Mouse (Mus musculus): ENCODE measurements around the gene Ptger2. TPM values are rescaled to one million over a fixed set of nuclear protein-coding genes. Genes with fewer than 3 reads are reported as not detected.

Gene Ptger2
- polyA plus RNA-seq, 1 experiment from 2014 or later = 0.10 TPM

- no peaks in the 10 kb centered on the region for H3K27me3 ChIP-seq (ENCODE audit: low read depth, poor library complexity, severe bottlenecking)
- no peak overlapping the region for H3K4me3 ChIP-seq
- no peaks in the 10 kb centered on the region for H3K9me3 ChIP-seq (replicated peaks)
- no peak overlapping the region for H3K27ac ChIP-seq
- H3K36me3 ChIP-seq = no peaks in the 10 kb centered on the region
- no peak for DNase-seq (ENCODE audit: low spot score)
- 88% methylated on average over 4 of the region's 4 CpGs for WGBS
- H3K4me1 ChIP-seq = no peaks in the 10 kb centered on the region
These were observed 17.8 kb downstream of the Ptger2 start for GRCm38 (mm10) chr14:45005698-45006283.

GRCm38 (mm10) chr14:45009242-45009641 is 21.2 kb downstream of the Ptger2 start:
- Histone ChIP-seq H3K9me3 (replicated peaks) (no peaks in the 10 kb centered on the region), H3K27me3 (ENCODE audit: low read depth, poor library complexity, severe bottlenecking) (no peaks in the 10 kb centered on the region), H3K27ac (no peak overlapping the region), H3K4me3 (no peak overlapping the region), H3K4me1 (no peaks in the 10 kb centered on the region), H3K36me3 (no peaks in the 10 kb centered on the region)
- 88% methylated on average over 1 of the region's 1 CpGs for WGBS
- DNase-seq (ENCODE audit: low spot score) = no peak

- no peaks in the 10 kb centered on the region for H3K9me3 ChIP-seq (replicated peaks)
- no peak overlapping the region for H3K4me3 ChIP-seq
- no peak overlapping the region for H3K27ac ChIP-seq
- H3K4me1 ChIP-seq = no peaks in the 10 kb centered on the region
- H3K36me3 ChIP-seq = no peaks in the 10 kb centered on the region
- WGBS = 81% methylated on average over 2 of the region's 2 CpGs
- H3K27me3 ChIP-seq (ENCODE audit: low read depth, poor library complexity, severe bottlenecking) = no peaks in the 10 kb centered on the region
- DNase-seq (ENCODE audit: low spot score) = no peak
These were observed 23.3 kb downstream of the Ptger2 start for GRCm38 (mm10) chr14:45011260-45011659.

GRCm38 (mm10) chr14:45011671-45012070 is 23.7 kb downstream of the Ptger2 start:
- WGBS = 82% methylated on average over 6 of the region's 6 CpGs

GRCm38 (mm10) chr14:45021551-45021950 is 33.6 kb downstream of the Ptger2 start:
- WGBS = 92% methylated on average over 3 of the region's 3 CpGs

More at GRCm38 (mm10) chr14:45011671-45012070, 23.7 kb downstream of the Ptger2 start:
- DNase-seq (ENCODE audit: low spot score) = no peak
- no peaks in the 10 kb centered on the region for H3K27me3 ChIP-seq (ENCODE audit: low read depth, poor library complexity, severe bottlenecking)
- H3K36me3 ChIP-seq = no peaks in the 10 kb centered on the region
- no peak overlapping the region for H3K27ac ChIP-seq
- H3K9me3 ChIP-seq (replicated peaks) = no peaks in the 10 kb centered on the region
- no peaks in the 10 kb centered on the region for H3K4me1 ChIP-seq
- H3K4me3 ChIP-seq = no peak overlapping the region

GRCm38 (mm10) chr14:45034293-45034692 is 46.3 kb downstream of the Ptger2 start:
- H3K36me3 ChIP-seq = no peaks in the 10 kb centered on the region
- DNase-seq (ENCODE audit: low spot score) = no peak
- H3K27ac ChIP-seq = no peak overlapping the region
- no peak overlapping the region for H3K4me3 ChIP-seq
- 80% methylated on average over 3 of the region's 3 CpGs for WGBS
- H3K9me3 ChIP-seq (replicated peaks) = no peaks in the 10 kb centered on the region
- no peaks in the 10 kb centered on the region for H3K4me1 ChIP-seq
- no peaks in the 10 kb centered on the region for H3K27me3 ChIP-seq (ENCODE audit: low read depth, poor library complexity, severe bottlenecking)

More at GRCm38 (mm10) chr14:45021551-45021950, 33.6 kb downstream of the Ptger2 start:
- Histone ChIP-seq H3K27ac (no peak overlapping the region), H3K27me3 (ENCODE audit: low read depth, poor library complexity, severe bottlenecking) (no peaks in the 10 kb centered on the region), H3K4me3 (no peak overlapping the region), H3K4me1 (no peaks in the 10 kb centered on the region), H3K36me3 (no peaks in the 10 kb centered on the region), H3K9me3 (replicated peaks) (no peaks in the 10 kb centered on the region)
- DNase-seq (ENCODE audit: low spot score) = no peak

GRCm38 (mm10) chr14:45036579-45036978 is 48.6 kb downstream of the Ptger2 start:
- no peaks in the 10 kb centered on the region for H3K9me3 ChIP-seq (replicated peaks)
- WGBS = 92% methylated on average over 1 of the region's 1 CpGs
- no peak for DNase-seq (ENCODE audit: low spot score)
- H3K27ac ChIP-seq = no peak overlapping the region
- H3K4me1 ChIP-seq = no peaks in the 10 kb centered on the region
- no peaks in the 10 kb centered on the region for H3K36me3 ChIP-seq
- H3K4me3 ChIP-seq = no peak overlapping the region
- no peaks in the 10 kb centered on the region for H3K27me3 ChIP-seq (ENCODE audit: low read depth, poor library complexity, severe bottlenecking)

GRCm38 (mm10) chr14:45038052-45038451 is 50.1 kb downstream of the Ptger2 start:
- Histone ChIP-seq H3K9me3 (replicated peaks) (no peaks in the 10 kb centered on the region), H3K36me3 (no peaks in the 10 kb centered on the region), H3K4me1 (no peaks in the 10 kb centered on the region), H3K27me3 (ENCODE audit: low read depth, poor library complexity, severe bottlenecking) (no peaks in the 10 kb centered on the region), H3K27ac (no peak overlapping the region), H3K4me3 (no peak overlapping the region)
- 76% methylated on average over 7 of the region's 7 CpGs for WGBS
- DNase-seq (ENCODE audit: low spot score) = no peak

- no peaks in the 10 kb centered on the region for H3K27me3 ChIP-seq (ENCODE audit: low read depth, poor library complexity, severe bottlenecking)
- H3K27ac ChIP-seq = no peak overlapping the region
- no peaks in the 10 kb centered on the region for H3K9me3 ChIP-seq (replicated peaks)
- H3K4me1 ChIP-seq = no peaks in the 10 kb centered on the region
- no peak overlapping the region for H3K4me3 ChIP-seq
- H3K36me3 ChIP-seq = no peaks in the 10 kb centered on the region
- 91% methylated on average over 5 of the region's 5 CpGs for WGBS
- no peak for DNase-seq (ENCODE audit: low spot score)
These were observed 53.0 kb downstream of the Ptger2 start for GRCm38 (mm10) chr14:45040851-45041475.

- Histone ChIP-seq H3K9me3 (replicated peaks) (no peaks in the 10 kb centered on the region), H3K36me3 (no peaks in the 10 kb centered on the region), H3K4me3 (no peak overlapping the region), H3K4me1 (no peaks in the 10 kb centered on the region), H3K27me3 (ENCODE audit: low read depth, poor library complexity, severe bottlenecking) (no peaks in the 10 kb centered on the region), H3K27ac (no peak overlapping the region)
- DNase-seq (ENCODE audit: low spot score) = no peak
- 71% methylated on average over 2 of the region's 2 CpGs for WGBS
These were observed 60.1 kb downstream of the Ptger2 start for GRCm38 (mm10) chr14:45048128-45048527.

GRCm38 (mm10) chr14:45049689-45050418 is 61.9 kb downstream of the Ptger2 start:
- Histone ChIP-seq H3K27me3 (ENCODE audit: low read depth, poor library complexity, severe bottlenecking) (no peaks in the 10 kb centered on the region), H3K36me3 (no peaks in the 10 kb centered on the region), H3K4me3 (no peak overlapping the region), H3K9me3 (replicated peaks) (no peaks in the 10 kb centered on the region), H3K4me1 (no peaks in the 10 kb centered on the region), H3K27ac (no peak overlapping the region)
- 78% methylated on average over 7 of the region's 7 CpGs for WGBS
- DNase-seq (ENCODE audit: low spot score) = no peak

GRCm38 (mm10) chr14:45050419-45050776 is 62.4 kb downstream of the Ptger2 start:
- no peak overlapping the region for H3K27ac ChIP-seq
- 77% methylated on average over 1 of the region's 1 CpGs for WGBS
- H3K9me3 ChIP-seq (replicated peaks) = no peaks in the 10 kb centered on the region

GRCm38 (mm10) chr14:45051116-45051515 is 63.1 kb downstream of the Ptger2 start:
- no peak overlapping the region for H3K27ac ChIP-seq
- H3K27me3 ChIP-seq (ENCODE audit: low read depth, poor library complexity, severe bottlenecking) = no peaks in the 10 kb centered on the region
- H3K4me3 ChIP-seq = no peak overlapping the region
- DNase-seq (ENCODE audit: low spot score) = no peak
- no peaks in the 10 kb centered on the region for H3K36me3 ChIP-seq
- no peaks in the 10 kb centered on the region for H3K4me1 ChIP-seq
- H3K9me3 ChIP-seq (replicated peaks) = no peaks in the 10 kb centered on the region
- 82% methylated on average over 7 of the region's 7 CpGs for WGBS

More at GRCm38 (mm10) chr14:45050419-45050776, 62.4 kb downstream of the Ptger2 start:
- H3K4me3 ChIP-seq = no peak overlapping the region
- no peaks in the 10 kb centered on the region for H3K36me3 ChIP-seq
- H3K4me1 ChIP-seq = no peaks in the 10 kb centered on the region
- H3K27me3 ChIP-seq (ENCODE audit: low read depth, poor library complexity, severe bottlenecking) = no peaks in the 10 kb centered on the region
- DNase-seq (ENCODE audit: low spot score) = no peak

Data from limb, embryonic 10.5 days (tissue).